Mouse (Mus musculus): Measurements from ENCODE around the gene Chit1.

DNA sequence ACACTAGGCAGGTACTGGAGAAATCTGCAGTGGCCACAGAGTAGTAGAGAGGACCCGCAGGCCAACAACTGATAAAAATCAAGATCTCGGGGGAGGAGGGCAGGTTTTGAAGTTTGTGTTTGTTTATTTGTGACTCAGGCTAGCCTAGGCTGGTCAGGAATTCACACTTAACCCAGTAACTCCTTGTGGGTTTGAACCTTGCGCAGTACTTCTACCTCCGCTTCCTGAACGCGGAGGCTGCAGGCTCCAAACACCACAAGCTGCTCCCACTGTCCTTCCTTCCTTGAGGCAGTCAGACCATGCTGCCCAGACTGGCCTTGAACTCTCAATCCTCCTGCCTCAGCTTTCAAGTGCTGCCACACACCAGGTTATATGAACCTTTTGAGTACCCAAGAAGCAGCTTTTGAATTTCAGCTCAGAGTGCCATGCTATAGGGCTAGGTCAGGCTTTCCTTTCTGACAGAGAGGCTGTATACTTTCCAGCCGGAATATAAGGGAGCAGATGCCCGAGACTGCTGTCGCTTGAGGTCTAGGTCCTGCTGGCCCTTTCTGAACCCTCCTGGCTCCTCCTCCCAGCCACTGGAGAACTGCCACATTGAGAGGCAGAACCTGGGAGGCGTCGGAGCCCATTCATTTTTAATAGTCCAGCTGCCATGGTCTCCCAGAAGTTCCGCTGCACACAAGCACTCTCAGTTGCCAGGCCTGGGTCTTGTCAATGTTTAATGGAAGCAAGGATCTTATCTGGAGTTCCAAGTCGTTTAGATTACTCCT is 12.9 kb upstream of the Chit1 start:
- TF ChIP-seq CTCF (IDR thresholded peaks at IDR 0.05; ENCODE audit: control insufficient read depth, insufficient read depth, insufficient read length), result no peak
- no peak for TF ChIP-seq MYOG (IDR thresholded peaks at IDR 0.05; ENCODE audit: control insufficient read depth, extremely low read depth, insufficient read length)
- TF ChIP-seq MAX (IDR thresholded peaks at IDR 0.05), result no peak
- TF ChIP-seq MYOD1 (IDR thresholded peaks at IDR 0.05; ENCODE audit: control insufficient read depth, insufficient read length, low read depth), result no peak
